Mouse (Mus musculus) monocyte, adult 5-6 weeks (primary cell): ENCODE data around the gene Dmac2. TPM values are rescaled to one million over a fixed set of nuclear protein-coding genes. Genes with fewer than 3 reads are reported as not detected.
A peak's percentile ranks its signal among the peaks of the same experiment; 100 is the strongest.
"Not testable (repeated sequence)": the region's sequence is repeated elsewhere in the genome, so short reads cannot be mapped to it uniquely, and the experiment has no call there.

Experiments
- ATAC-seq: fragments of 153-309, 156-312 bp; replicated peaks from 2 replicates; pipeline ENCODE4 v1.8.0; 2017; ENCODE audit warnings: mild to moderate bottlenecking; ENCODE audit not compliant: low TSS enrichment, insufficient number of reproducible peaks, severe bottlenecking, poor library complexity, low FRiP score
- total RNA-seq: library from RNA; stranded (forward); fragments of 200-1000, 200-491, 200-594 nt; gene quantifications from 3 replicates; pipeline ENCODE4 v1.2.3, GENCODE M21; 2017

Dmac2 gene
- total RNA-seq: 37.9 to 60.2 TPM (median 48.5 TPM) in 3 replicates

DNA sequence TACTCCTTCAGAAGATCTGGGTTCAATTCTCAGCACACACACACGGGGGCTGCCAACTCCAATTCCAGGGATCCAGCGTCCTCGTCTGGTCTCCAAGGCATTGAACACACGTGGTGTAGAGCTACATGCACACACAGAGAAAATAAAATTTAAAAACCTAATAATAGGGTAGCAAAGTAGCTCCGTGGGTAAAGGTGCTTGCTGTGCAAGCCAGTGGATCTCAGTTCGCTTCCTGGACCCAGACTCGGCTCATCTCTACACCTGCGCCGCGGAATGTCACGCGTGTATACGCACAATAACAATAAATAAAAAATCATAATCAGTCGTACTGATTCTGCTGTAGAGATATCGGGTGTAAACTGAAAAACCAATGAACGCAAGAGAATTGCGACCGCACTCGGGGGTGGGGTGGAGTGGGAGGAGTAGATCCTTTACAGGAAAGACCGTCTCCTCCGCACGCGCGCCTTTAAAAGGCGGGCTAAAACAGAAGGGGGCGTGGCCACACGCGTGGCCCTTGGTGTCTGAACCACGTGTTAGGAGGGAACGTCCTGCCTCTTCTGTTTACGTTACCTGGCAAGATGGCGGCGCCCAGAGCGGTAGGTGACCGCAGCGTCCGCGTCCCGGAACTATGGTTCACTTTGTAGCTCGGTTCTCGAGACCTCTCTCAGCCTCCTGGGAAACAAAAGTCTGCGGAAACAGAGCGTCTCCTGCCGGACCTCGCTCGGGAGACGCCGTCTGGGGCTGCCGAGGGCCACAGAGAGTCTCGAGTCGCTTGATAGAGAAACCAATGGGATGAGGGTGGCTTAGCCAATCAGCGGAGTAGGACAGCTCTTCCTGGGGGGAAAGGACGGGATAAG lies at the start of gene Dmac2:
Gene Dmac2, plus strand, starts transcription at position 550 of the 857 bp plus-strand sequence.
- ATAC-seq: peak; percentile 94

DNA sequence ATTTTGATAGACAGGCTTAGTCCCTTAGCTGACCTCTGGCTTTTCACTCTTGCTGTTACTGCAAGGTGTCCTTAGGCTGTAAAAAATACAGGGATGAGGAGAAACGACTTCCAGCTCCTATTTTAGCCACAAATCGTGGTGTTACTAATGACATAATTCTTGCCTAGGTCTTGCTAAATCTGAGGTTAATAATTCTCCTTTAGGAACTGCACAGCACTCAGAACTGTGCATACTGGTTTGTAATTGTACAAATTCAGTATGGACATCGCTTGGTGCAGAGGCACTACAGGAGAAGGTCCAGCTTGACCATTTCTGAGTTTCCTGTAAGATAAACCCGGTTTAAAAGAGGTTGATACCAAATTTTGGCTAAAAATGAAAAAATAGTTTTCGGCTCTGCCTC lies 45.4 kb upstream of the Dmac2 start:
- ATAC-seq: not testable (repeated sequence)

DNA sequence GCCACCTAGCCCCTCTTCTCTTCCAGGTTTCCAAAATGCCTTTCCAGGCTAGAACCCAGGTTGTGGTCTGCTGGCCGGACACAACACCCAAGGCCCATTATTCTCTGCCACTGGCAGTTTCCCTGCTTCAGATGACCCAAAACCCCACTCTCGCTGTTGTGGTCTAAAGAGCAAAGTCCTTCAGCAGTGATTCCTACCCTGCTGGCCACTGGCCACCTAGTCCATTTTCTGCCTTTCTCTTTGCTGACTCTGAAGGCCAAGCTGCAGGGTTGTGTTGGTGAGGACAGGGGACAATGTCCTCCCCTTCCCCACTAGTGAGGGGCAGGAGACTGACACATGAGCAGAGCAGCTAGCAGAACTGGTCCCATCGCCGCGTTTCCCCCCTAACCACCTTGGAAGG lies 44.1 kb upstream of the Dmac2 start:
- ATAC-seq: no peak

DNA sequence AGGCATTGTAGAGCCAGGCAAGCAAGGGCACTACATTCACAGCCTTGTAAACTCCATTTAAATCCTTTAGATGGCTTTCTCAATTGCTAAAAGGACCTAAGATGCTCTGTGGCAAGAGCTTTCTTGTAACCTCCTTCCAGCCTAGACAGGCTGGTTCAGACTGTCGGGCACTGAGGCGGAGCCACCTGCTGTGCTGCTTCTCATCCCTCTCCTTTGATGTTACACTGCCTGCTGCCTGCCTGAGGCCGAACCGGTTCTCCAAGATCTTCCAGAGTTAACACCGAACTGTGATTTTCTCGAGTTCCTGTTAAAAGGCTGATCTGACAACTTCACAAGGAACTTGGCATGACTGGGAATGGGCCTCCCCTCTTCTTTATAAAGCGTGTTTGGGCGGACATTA lies 43.3 kb upstream of the Dmac2 start:
- ATAC-seq: no peak

DNA sequence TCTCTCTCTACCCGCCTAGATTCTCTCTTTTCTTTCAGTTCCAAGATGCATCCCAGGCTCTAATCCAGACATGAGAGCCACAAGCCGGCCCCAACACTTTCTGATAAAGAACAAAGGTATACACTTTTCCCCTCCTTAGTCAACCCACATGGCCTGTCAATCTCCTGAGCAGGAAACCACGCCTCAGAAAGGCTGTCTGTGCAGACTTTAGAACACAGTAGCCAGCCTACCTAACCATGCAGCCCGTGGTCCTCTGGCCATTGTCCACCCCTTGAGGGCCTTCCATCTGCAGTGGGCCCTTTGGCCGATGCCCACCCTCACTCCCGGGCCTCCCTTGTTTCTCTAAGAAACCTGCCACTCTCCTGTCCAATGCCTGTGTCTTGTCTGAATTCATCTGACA lies 42.9 kb upstream of the Dmac2 start:
- not testable (repeated sequence) for ATAC-seq

DNA sequence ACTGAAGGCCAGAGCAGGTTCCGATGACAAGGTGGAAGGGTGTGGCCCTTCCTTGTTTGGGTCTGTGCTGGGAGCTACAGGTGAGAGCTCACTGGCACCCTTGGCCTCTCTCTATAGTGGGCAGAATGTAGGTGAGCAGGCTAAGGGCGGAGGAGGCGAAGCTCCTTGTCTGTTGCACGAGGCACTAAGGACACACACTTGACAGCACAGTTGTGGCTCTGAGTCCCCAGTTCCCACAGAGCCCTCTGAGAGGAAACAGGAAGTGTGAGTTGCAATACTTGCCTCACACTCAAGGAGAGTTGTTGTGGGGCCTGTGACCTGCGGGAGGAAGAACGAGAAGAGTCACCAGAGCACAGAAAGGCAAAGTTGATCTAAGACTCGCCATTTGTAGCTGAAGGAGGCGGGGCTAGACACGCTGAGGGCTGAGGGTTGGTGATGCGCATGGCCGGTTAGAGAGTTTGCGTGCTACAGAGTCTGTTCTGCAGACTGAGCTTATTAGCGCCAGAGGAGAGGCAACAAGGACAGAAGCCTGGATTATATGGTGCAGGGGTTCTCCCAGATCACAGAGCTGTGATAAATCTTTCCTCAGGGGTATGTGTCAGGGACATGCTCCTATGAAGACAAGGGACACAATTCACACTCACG lies 42.3 kb upstream of the Dmac2 start:
- ATAC-seq: peak; percentile 99

DNA sequence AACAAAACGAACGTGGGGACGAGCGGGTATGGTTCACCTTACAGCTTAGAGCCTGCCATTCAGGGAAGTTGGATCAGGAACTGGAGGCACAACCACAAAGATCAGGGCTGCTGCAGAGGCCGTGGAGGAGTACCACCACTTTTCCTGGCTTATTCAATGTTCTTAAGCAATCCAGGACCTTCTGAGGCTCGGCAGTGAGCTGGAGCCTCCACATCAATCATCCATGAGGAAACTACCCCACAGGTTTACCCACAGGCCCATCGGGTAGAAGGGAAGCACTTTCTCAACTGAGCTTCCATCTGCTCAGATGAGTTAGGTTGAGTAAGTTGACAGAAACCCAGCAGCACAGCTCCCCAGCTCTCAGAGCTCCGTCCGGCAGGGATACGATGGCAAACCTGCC lies 39.8 kb upstream of the Dmac2 start:
- no peak for ATAC-seq

DNA sequence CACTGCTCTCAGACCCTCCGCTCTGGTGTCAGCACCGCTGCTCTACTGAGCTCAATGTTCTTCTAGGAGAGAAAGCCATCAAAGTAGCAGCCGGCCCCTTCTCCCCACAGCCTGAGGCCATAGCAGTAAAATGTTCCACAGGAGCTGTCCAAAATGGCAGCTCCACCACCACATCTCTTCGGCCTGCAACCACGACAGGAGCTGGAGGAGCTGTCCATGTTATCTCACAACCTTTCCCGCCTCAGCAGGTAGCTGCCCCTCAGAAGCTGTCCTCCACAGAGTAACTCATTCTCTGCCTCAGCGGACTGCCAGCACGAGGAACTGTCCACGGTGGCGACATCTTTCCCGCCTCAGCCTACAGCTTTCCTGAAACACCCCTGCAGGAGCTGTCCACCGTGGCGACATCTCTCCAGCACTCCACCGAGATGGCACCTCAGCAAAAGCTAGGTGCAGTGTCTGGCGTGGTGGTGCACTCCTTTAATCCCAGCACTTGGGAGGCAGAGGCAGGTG lies 36.9 kb upstream of the Dmac2 start:
- no peak for ATAC-seq

DNA sequence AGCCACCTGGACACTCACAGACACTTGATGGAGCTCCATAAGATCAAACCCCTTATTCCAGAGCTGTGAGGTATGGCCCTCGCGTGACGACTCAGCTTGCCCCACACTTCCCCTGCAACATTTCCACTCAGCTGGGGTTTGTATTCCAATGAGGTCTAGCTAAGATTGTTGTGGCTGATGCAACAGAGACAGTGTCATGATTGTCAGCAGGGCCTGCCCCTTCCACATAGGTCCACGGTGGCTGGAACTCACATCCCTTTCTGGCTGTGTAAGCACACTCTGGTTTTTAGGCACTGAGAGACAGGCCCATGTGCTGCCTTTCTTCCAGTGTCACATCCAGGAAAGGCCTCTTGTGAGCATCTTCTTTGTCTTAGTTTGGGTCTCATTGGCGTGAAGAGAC lies 34.6 kb upstream of the Dmac2 start:
- no peak for ATAC-seq

DNA sequence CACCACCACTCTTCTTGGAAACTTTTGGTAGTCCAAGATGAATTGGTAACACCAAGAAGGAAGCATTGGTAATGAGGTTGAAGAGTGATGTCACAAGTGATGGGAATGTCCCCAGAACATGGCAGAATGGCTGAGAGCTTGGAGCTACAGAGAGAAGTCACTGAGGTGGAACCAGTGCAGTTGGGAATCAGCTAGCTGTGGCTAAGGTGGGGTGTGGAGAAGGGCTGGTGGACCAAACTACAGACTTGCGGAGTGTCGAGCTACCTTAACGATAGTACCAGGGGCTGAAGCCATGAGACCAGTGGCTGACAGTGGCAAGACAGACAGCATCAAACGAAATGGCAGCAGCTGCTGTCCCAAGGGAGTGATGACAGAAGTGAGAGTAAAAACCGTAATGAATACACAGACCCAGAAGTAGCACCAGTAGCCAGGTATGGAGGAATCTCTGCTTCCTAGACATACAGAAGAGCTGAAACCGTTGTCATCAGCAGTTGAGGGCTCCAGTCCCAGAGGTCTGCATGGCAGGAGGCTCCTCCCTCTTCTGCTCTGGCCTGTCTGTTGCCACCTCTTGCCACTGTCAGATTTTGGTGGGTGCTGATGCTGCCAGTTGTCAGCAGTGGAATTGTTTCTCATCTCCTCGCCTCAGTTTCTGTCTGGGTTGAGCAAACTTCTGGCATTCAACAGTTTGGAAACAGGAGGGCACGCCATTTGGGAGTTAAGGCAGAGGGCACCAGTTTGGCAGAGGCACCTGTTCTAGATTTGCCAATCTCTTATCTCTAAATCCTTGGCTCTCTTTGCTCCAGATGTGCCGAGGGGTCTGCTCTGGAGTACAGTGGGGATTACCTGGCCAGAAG lies 33.6 kb upstream of the Dmac2 start:
- ATAC-seq: no peak

DNA sequence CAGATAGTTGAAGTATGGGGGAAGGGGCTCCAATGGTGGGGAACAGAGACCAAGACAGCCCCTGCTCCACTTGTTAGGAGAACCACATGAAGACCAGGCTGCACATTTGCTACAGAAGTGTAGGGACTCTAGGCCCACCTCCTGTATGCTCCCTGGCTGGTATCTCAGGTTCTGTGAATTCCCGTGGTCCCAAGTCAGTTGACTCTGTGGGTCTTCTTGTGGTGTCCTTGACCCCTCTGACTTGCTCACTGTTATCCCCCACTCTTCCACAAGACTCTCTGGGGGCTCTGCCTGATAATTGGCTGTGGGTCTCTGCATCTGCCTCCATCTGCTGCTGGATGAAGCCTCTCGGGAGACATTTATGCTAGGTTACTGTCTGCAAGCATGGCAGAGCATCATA lies 28.0 kb upstream of the Dmac2 start:
- no peak for ATAC-seq

DNA sequence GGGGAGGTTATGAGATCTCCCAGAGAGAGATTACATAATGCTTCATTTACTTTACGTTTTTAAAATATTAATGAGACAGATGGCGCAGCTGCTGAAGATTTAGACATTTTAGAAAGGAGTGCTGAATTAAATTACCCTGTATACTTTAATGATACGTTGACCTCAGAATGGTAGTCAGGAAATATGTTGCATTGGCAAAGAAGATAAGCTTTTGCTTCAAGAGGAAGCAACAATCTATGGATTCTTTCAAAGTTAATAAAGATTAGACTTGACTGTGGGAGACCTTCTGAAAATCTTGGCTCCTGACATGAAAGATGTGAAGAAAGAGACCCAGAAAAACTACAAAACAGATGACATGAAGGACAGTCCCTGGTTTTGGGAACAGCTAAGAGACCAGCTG lies 25.4 kb upstream of the Dmac2 start:
- ATAC-seq: no peak

DNA sequence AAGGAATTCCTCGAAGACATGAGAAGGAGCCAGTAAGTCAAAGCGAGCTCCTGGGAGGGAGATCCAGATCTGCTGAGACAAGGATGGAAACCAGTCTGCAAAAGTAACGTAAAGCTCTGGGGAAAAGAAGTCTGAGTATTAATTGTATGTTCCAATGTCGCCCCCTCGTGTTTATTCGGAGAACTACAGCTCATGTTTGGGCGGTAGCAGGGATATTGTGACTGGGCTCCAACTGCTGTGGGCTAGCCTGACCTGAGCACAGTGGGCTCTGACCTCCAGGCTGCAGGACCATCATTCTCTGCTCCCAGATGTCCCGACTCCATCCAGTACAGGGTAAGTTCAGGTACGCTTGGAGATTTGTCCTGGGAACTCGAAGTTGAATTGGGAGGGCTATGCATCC lies 19.6 kb upstream of the Dmac2 start:
- peak; percentile 92 for ATAC-seq

DNA sequence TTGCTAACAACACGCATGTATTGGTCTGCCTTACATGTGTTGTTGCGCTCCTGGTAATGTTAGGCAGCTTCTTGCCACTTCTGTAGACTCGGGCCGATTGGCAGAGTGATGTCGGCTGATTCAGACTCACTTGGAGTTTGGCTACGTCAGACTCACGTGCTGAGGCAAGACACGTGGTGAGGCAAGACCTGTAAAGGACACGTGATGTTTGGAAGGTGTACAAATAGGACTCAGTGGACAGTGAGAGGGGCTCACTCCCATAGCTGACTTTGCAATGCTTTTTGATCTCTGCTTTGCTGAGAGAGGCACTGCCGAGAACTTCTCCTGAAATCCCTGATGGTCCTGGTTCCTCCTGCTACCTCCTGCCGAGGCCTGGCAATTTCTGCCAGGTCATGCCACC lies 18.5 kb upstream of the Dmac2 start:
- ATAC-seq: no peak

DNA sequence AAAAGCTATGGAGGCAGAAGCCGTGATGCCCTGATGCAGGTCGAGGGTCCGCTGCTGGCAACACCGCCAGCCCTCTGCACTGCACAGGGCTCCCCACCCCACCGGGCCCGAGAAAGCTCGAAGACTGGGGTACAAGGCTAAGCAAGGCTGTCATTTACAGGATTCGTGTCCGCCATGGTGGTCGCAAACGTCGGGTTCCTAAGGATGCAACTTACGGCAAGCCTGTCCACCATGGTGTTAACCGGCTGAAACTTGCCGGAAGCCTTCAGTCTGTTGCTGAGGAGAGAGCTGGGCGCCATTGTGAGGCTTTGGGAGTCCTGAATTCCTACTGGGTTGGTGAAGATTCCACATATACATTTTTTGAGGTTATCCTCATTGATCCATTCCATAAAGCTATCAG lies 17.9 kb upstream of the Dmac2 start:
- ATAC-seq: no peak

DNA sequence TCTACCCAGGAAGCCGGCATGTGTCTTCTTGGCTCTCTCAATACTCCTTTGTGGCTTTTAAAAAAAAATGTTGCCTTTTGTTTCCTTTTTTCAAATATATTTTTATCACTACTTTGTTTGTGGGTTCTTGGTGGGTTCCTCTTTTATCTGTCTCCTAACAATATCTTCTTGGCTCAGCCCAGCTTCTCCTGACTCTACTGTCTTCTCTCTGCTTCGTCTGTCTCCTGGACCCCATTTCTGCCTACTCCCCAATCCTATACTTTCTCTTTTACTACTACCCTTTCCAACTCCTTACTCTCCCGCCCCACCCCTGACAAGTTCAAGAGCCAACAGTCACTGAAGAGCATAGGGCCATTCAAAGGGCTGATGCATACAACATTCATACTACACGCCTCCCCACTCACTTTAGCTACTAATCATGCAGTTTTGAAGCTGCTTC lies 12.6 kb upstream of the Dmac2 start:
- ATAC-seq: 0 out of 2 replicates have a peak, but pooled peaks have one; percentile 32

DNA sequence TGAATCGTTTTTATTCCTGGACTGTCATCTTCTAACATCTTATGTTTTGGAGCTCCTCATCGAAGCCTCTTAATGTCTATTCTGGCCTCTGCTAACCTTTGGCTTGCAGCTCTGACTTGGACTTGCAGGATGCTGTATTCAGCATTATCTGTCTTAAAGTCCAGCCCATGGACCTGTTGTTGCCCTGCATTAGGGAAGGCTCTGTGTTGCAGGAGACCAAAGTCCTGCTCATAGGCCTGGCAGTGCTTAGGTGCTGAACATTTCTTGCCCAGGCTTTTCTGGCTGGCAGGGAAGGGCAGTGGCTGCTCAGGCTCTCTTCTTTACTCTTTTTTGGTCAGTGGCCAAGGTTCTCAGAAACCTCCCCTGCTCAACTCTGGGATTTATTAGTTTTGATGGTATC lies 12.0 kb upstream of the Dmac2 start:
- no peak for ATAC-seq

DNA sequence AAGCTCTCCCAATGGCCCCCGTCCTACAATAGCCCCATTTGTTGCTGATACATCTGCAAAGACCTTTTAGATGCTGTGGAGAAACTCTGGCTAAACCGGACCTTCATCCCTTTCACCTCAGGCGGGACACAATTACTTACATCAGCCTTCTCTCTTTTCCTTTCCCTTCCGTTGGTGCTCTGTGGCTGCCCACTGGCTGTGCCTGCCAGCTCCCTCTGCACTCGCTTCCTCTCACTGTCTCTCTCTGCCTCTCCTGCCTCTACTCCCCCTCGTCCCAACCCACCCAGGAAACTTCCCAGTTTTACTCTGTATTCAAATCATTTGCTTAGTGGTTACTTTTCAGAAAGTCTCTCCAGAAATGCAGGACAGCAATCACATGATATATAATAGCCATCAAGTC lies 9.2 kb upstream of the Dmac2 start:
- no peak for ATAC-seq

DNA sequence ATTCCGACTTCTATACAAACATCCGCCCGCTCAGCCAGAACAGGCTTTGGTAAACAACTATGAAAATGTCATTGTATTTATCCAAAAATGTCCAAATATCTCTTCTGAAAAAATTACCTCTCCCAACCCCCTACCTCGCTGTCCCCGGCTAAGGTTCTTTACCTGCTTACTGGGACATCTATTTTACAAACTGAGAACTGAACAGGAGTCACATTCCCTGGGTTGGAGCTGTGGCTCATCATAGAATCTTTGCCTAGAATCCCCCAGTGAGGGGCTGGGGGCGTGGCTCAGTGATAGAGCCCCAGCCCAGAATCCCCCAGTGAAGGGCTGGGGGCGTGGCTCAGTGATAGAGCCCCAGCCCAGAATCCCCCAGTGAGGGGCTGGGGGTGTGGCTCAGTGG lies 7.7 kb upstream of the Dmac2 start:
- no peak for ATAC-seq
